Mouse (Mus musculus): Measurements from ENCODE around the gene Vps26a. TPM values are rescaled to one million over a fixed set of nuclear protein-coding genes. Genes with fewer than 3 reads are reported as not detected.

Vps26a gene
- polyA plus RNA-seq, 1 experiment: 25.6 TPM

- Histone ChIP-seq H3K79me2 (ENCODE audit: control insufficient read depth, insufficient read depth) (no peaks in the 10 kb centered on the region), H3K36me3 (ENCODE audit: control insufficient read depth, insufficient read depth) (no peaks in the 10 kb centered on the region), H3ac (ENCODE audit: control insufficient read depth, insufficient read length) (no peak overlapping the region), H3K4me2 (ENCODE audit: low read depth) (no peak overlapping the region), H3K4me3 (no peak overlapping the region), H3K27me3 (ENCODE audit: control insufficient read depth, insufficient read depth, insufficient read length) (peaks cover 16% of the 10 kb centered on the region)
- TF ChIP-seq E2F4 (IDR thresholded peaks at IDR 0.05; ENCODE audit: insufficient read depth) (no peak), REST (IDR thresholded peaks at IDR 0.05; ENCODE audit: insufficient read depth, insufficient read length) (no peak), CEBPB (IDR thresholded peaks at IDR 0.05; ENCODE audit: insufficient read depth, poor library complexity, severe bottlenecking) (no peak), SRF (IDR thresholded peaks at IDR 0.05; ENCODE audit: control insufficient read depth, insufficient read length, low read depth) (no peak), POLR2AphosphoS2 (IDR thresholded peaks at IDR 0.05; ENCODE audit: insufficient read length, low read depth) (no peak), TCF12 (IDR thresholded peaks at IDR 0.05; ENCODE audit: insufficient read depth, poor library complexity, severe bottlenecking) (no peak), TCF3 (IDR thresholded peaks at IDR 0.05; ENCODE audit: insufficient read length, low read depth) (no peak), USF1 (IDR thresholded peaks at IDR 0.05; ENCODE audit: low read depth) (no peak), MYOD1 (IDR thresholded peaks at IDR 0.05; ENCODE audit: control insufficient read depth in 1 of 3, insufficient read length in 2 of 3, low read depth in 2 of 3) (no peak), MYOG (IDR thresholded peaks at IDR 0.05; ENCODE audit: control insufficient read depth in 1 of 3, insufficient read depth in 1 of 3, insufficient read length in 2 of 3, low read depth in 2 of 3) (no peak), MAX (IDR thresholded peaks at IDR 0.05; ENCODE audit: low read depth) (no peak), POLR2A (IDR thresholded peaks at IDR 0.05; ENCODE audit: insufficient read length, low read depth) (no peak)
Observed at GRCm38 (mm10) chr10:62511528-62511927, 24.9 kb upstream of the Vps26a start.

- Histone ChIP-seq H3ac (ENCODE audit: control insufficient read depth, insufficient read length) (no peak overlapping the region), H3K36me3 (ENCODE audit: control insufficient read depth, insufficient read depth) (no peaks in the 10 kb centered on the region), H3K4me3 (no peak overlapping the region), H3K27me3 (ENCODE audit: control insufficient read depth, insufficient read depth, insufficient read length) (peaks cover 10% of the 10 kb centered on the region), H3K79me2 (ENCODE audit: control insufficient read depth, insufficient read depth) (no peaks in the 10 kb centered on the region), H3K4me2 (ENCODE audit: low read depth) (no peak overlapping the region)
- peak; percentile 62; the same call in 1 of the 2 replicates for TF ChIP-seq CEBPB (IDR thresholded peaks at IDR 0.05; ENCODE audit: insufficient read depth, poor library complexity, severe bottlenecking)
- no peak for TF ChIP-seq SRF (IDR thresholded peaks at IDR 0.05; ENCODE audit: control insufficient read depth, insufficient read length, low read depth)
Observed at GRCm38 (mm10) chr10:62509032-62509656, 22.5 kb upstream of the Vps26a start.

- H3K27me3 ChIP-seq (ENCODE audit: control insufficient read depth, insufficient read depth, insufficient read length): peaks cover 7% of the 10 kb centered on the region
- no peaks in the 10 kb centered on the region for H3K36me3 ChIP-seq (ENCODE audit: control insufficient read depth, insufficient read depth)
- TF ChIP-seq POLR2A (IDR thresholded peaks at IDR 0.05; ENCODE audit: insufficient read length, low read depth) (no peak), SRF (IDR thresholded peaks at IDR 0.05; ENCODE audit: control insufficient read depth, insufficient read length, low read depth) (no peak), USF1 (IDR thresholded peaks at IDR 0.05; ENCODE audit: low read depth) (no peak), E2F4 (IDR thresholded peaks at IDR 0.05; ENCODE audit: insufficient read depth) (no peak), POLR2AphosphoS2 (IDR thresholded peaks at IDR 0.05; ENCODE audit: insufficient read length, low read depth) (no peak), TCF3 (IDR thresholded peaks at IDR 0.05; ENCODE audit: insufficient read length, low read depth) (no peak), MYOD1 (IDR thresholded peaks at IDR 0.05; ENCODE audit: control insufficient read depth in 1 of 3, insufficient read length in 2 of 3, low read depth in 2 of 3) (no peak), REST (IDR thresholded peaks at IDR 0.05; ENCODE audit: insufficient read depth, insufficient read length) (no peak), TCF12 (IDR thresholded peaks at IDR 0.05; ENCODE audit: insufficient read depth, poor library complexity, severe bottlenecking) (no peak), MAX (IDR thresholded peaks at IDR 0.05; ENCODE audit: low read depth) (no peak), MYOG (IDR thresholded peaks at IDR 0.05; ENCODE audit: control insufficient read depth in 1 of 3, insufficient read depth in 1 of 3, insufficient read length in 2 of 3, low read depth in 2 of 3) (no peak), CEBPB (IDR thresholded peaks at IDR 0.05; ENCODE audit: insufficient read depth, poor library complexity, severe bottlenecking) (no peak)
- no peaks in the 10 kb centered on the region for H3K79me2 ChIP-seq (ENCODE audit: control insufficient read depth, insufficient read depth)
- peak overlapping the region; percentile 14 for H3K4me3 ChIP-seq
- no peak overlapping the region for H3ac ChIP-seq (ENCODE audit: control insufficient read depth, insufficient read length)
- peak overlapping the region; percentile 75 for H3K4me2 ChIP-seq (ENCODE audit: low read depth)
Observed at GRCm38 (mm10) chr10:62508459-62508858, 21.9 kb upstream of the Vps26a start.

- H3K79me2 ChIP-seq (ENCODE audit: control insufficient read depth, insufficient read depth): no peaks in the 10 kb centered on the region
- H3K4me2 ChIP-seq (ENCODE audit: low read depth): peak overlapping the region; percentile 75
- TF ChIP-seq REST (IDR thresholded peaks at IDR 0.05; ENCODE audit: insufficient read depth, insufficient read length): no peak
- TF ChIP-seq TCF12 (IDR thresholded peaks at IDR 0.05; ENCODE audit: insufficient read depth, poor library complexity, severe bottlenecking): no peak
- TF ChIP-seq TCF3 (IDR thresholded peaks at IDR 0.05; ENCODE audit: insufficient read length, low read depth): no peak
- H3ac ChIP-seq (ENCODE audit: control insufficient read depth, insufficient read length): no peak overlapping the region
- peak overlapping the region; percentile 14 for H3K4me3 ChIP-seq
- H3K27me3 ChIP-seq (ENCODE audit: control insufficient read depth, insufficient read depth, insufficient read length): peaks cover 5% of the 10 kb centered on the region
- H3K36me3 ChIP-seq (ENCODE audit: control insufficient read depth, insufficient read depth): no peaks in the 10 kb centered on the region
Observed at GRCm38 (mm10) chr10:62507591-62508308, 21.1 kb upstream of the Vps26a start.

- no peak for TF ChIP-seq CEBPB (IDR thresholded peaks at IDR 0.05; ENCODE audit: insufficient read depth, poor library complexity, severe bottlenecking)
- TF ChIP-seq MYOD1 (IDR thresholded peaks at IDR 0.05; ENCODE audit: control insufficient read depth in 1 of 3, insufficient read length in 2 of 3, low read depth in 2 of 3): no peak
- no peak for TF ChIP-seq E2F4 (IDR thresholded peaks at IDR 0.05; ENCODE audit: insufficient read depth)
- TF ChIP-seq REST (IDR thresholded peaks at IDR 0.05; ENCODE audit: insufficient read depth, insufficient read length): no peak
- Histone ChIP-seq H3K4me2 (ENCODE audit: low read depth) (no peak overlapping the region), H3K79me2 (ENCODE audit: control insufficient read depth, insufficient read depth) (no peaks in the 10 kb centered on the region), H3K36me3 (ENCODE audit: control insufficient read depth, insufficient read depth) (no peaks in the 10 kb centered on the region), H3ac (ENCODE audit: control insufficient read depth, insufficient read length) (no peak overlapping the region), H3K27me3 (ENCODE audit: control insufficient read depth, insufficient read depth, insufficient read length) (peaks cover 5% of the 10 kb centered on the region), H3K4me3 (no peak overlapping the region)
Observed at GRCm38 (mm10) chr10:62507071-62507470, 20.5 kb upstream of the Vps26a start.
